Mouse (Mus musculus) thymus, adult 2 months (tissue): ENCODE data around the gene Fgf5.

Source experiments
- CTCF ChIP-seq: fragments of 200-500 bp; IDR thresholded peaks from 2 replicates; pipeline ENCODE4 v1.5.1; 2012; ENCODE audit warnings: mild to moderate bottlenecking, control low read depth, low read length, moderate library complexity, borderline replicate concordance; ENCODE audit not compliant: control insufficient read depth, poor library complexity, insufficient read depth; ENCODE audit errors: extremely low read depth
- POLR2A ChIP-seq: fragments of 200-500 bp; IDR thresholded peaks from 2 replicates; pipeline ENCODE4 v1.6.1; 2012; ENCODE audit warnings: mild to moderate bottlenecking, low read length, control low read depth, moderate library complexity; ENCODE audit not compliant: control insufficient read depth, poor library complexity, insufficient read depth; ENCODE audit errors: extremely low read depth

DNA sequence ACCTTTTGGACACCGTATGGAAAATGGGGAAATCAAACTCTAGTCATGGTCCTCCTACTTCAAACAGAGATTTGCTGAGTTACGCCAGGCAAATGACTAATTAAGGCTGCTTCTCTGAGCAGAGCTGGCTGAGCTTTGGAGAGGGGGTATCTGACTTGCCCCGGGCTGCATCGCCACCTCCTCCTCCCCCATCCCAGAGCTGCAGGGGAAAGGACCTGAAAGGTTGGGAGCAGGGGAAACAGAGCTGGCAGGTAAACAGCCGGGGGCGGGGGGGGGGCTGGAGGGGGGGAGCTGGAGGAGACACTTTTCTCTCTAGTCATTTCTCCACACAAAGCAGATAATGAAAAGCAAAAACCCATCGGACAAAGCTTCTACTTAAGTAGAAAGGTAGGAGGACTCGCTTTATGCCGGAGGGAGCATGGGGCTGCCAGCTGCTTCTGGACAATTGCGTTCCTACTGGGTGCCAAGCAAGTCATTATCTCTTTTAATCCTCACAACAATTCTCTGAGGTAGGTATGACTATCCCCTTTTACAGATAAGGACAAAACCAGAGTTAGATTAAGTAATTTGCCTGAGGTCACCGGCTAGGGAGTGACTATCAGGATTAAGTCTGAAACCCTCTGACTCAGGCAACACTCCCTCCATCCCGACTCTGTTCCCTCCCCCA lies 39.2 kb downstream of the Fgf5 start:
- TF ChIP-seq CTCF, result no peak
- no peak for TF ChIP-seq POLR2A
